Mouse (Mus musculus): ENCODE results near the gene Bcl11b. TPM values are rescaled to one million over a fixed set of nuclear protein-coding genes. Genes with fewer than 3 reads are reported as not detected.

Gene Bcl11b
- total and polyA plus RNA-seq, 3 experiments = not detected

GRCm38 (mm10) chr12:107981231-107981630, 22.2 kb downstream of the Bcl11b start:
- in situ Hi-C loops (cut with MboI; ENCODE audit: low pct_ligation_motif_present, low pct_unique_long_range_greater_than_20kb, low sequenced_read_pairs) (no loop called here), dilution Hi-C loops (cut with MboI; ENCODE audit: extremely low pct_ligation_motif_present, extremely low pct_unique_long_range_greater_than_20kb, low sequenced_read_pairs) (no loop called here)
- no peak for DNase-seq (ENCODE audit: extremely low read depth)
- TF ChIP-seq ETS1 (conservative IDR thresholded peaks at IDR 0.05; ENCODE audit: low read depth, low read length) (no peak), MXI1 (IDR thresholded peaks at IDR 0.05; ENCODE audit: low read depth, low read length) (no peak), SMC3 (IDR thresholded peaks at IDR 0.05; ENCODE audit: low read depth, low read length) (no peak), MEF2A (IDR thresholded peaks at IDR 0.05; ENCODE audit: borderline replicate concordance, low read depth, low read length) (no peak), CHD2 (IDR thresholded peaks at IDR 0.05; ENCODE audit: low read length) (no peak), CHD1 (IDR thresholded peaks at IDR 0.05; ENCODE audit: low read depth, low read length) (no peak), MAZ (IDR thresholded peaks at IDR 0.05; ENCODE audit: low read depth, low read length) (no peak), MYC (IDR thresholded peaks at IDR 0.05; ENCODE audit: low read depth, low read length) (no peak), TBP (conservative IDR thresholded peaks at IDR 0.05; ENCODE audit: low read depth, low read length) (no peak), RCOR1 (conservative IDR thresholded peaks at IDR 0.05; ENCODE audit: low read depth, low read length) (no peak), JUN (IDR thresholded peaks at IDR 0.05; ENCODE audit: insufficient read depth, low read depth, low read length) (no peak), KAT2A (IDR thresholded peaks at IDR 0.05; ENCODE audit: insufficient replicate concordance, low read length) (no peak), JUND (conservative IDR thresholded peaks at IDR 0.05; ENCODE audit: low read depth, low read length) (no peak), ZMIZ1 (IDR thresholded peaks at IDR 0.05; ENCODE audit: low read depth, low read length) (no peak), E2F4 (IDR thresholded peaks at IDR 0.05; ENCODE audit: insufficient replicate concordance, low read depth, low read length) (no peak)
- H3K4me3 ChIP-seq (replicated peaks in 1 of 3; ENCODE audit: low read depth in 2 of 3, low read length in 2 of 3, poor library complexity in 1 of 3) = no peak overlapping the region
- no peak overlapping the region for H3K27ac ChIP-seq (ENCODE audit: insufficient read depth, low read depth)
- no peaks in the 10 kb centered on the region for H3K4me1 ChIP-seq (ENCODE audit: control insufficient read depth in 1 of 2, insufficient read depth in 2 of 2)
- H3K27me3 ChIP-seq (replicated peaks) = no peaks in the 10 kb centered on the region
- H3K9ac ChIP-seq (ENCODE audit: insufficient read depth, low read depth) = no peak overlapping the region
- H3K36me3 ChIP-seq (replicated peaks in 1 of 2; ENCODE audit: control insufficient read depth in 1 of 2, insufficient read depth in 1 of 2, low read length in 1 of 2) = no peaks in the 10 kb centered on the region
- no peak overlapping the region for H3K4me2 ChIP-seq (ENCODE audit: insufficient read depth, low read depth, poor library complexity, severe bottlenecking)
- H3K79me2 ChIP-seq (replicated peaks; ENCODE audit: control insufficient read depth, extremely low read depth, insufficient read depth, poor library complexity, severe bottlenecking) = no peaks in the 10 kb centered on the region
- peaks cover 93% of the 10 kb centered on the region for H3K9me3 ChIP-seq (replicated peaks; ENCODE audit: low read length)

GRCm38 (mm10) chr12:107980261-107980961, 23.0 kb downstream of the Bcl11b start:
- no peaks in the 10 kb centered on the region for H3K4me1 ChIP-seq (ENCODE audit: control insufficient read depth in 1 of 2, insufficient read depth in 2 of 2)
- in situ Hi-C loops (cut with MboI; ENCODE audit: low pct_ligation_motif_present, low pct_unique_long_range_greater_than_20kb, low sequenced_read_pairs) = no loop called here
- H3K4me3 ChIP-seq (replicated peaks in 1 of 3; ENCODE audit: low read depth in 2 of 3, low read length in 2 of 3, poor library complexity in 1 of 3) = no peak overlapping the region
- DNase-seq (ENCODE audit: extremely low read depth) = no peak
- TF ChIP-seq SIN3A (IDR thresholded peaks at IDR 0.05; ENCODE audit: low read length) = no peak
- no peak for TF ChIP-seq ZMIZ1 (IDR thresholded peaks at IDR 0.05; ENCODE audit: low read depth, low read length)
- TF ChIP-seq CTCF (conservative IDR thresholded peaks at IDR 0.05 in 1 of 2, IDR thresholded peaks at IDR 0.05 in 1 of 2; ENCODE audit: low read depth in 2 of 2, low read length in 2 of 2) = no peak
- TF ChIP-seq GABPA (IDR thresholded peaks at IDR 0.05; ENCODE audit: insufficient replicate concordance, low read depth, low read length) = no peak
- dilution Hi-C loops (cut with MboI; ENCODE audit: extremely low pct_ligation_motif_present, extremely low pct_unique_long_range_greater_than_20kb, low sequenced_read_pairs) = no loop called here
- H3K4me2 ChIP-seq (ENCODE audit: insufficient read depth, low read depth, poor library complexity, severe bottlenecking) = no peak overlapping the region
- H3K27ac ChIP-seq (ENCODE audit: insufficient read depth, low read depth) = no peak overlapping the region
- H3K9me3 ChIP-seq (replicated peaks; ENCODE audit: low read length) = peaks cover 93% of the 10 kb centered on the region
- H3K9ac ChIP-seq (ENCODE audit: insufficient read depth, low read depth) = no peak overlapping the region
- no peaks in the 10 kb centered on the region for H3K79me2 ChIP-seq (replicated peaks; ENCODE audit: control insufficient read depth, extremely low read depth, insufficient read depth, poor library complexity, severe bottlenecking)
- H3K27me3 ChIP-seq (replicated peaks) = no peaks in the 10 kb centered on the region
- no peaks in the 10 kb centered on the region for H3K36me3 ChIP-seq (replicated peaks in 1 of 2; ENCODE audit: control insufficient read depth in 1 of 2, insufficient read depth in 1 of 2, low read length in 1 of 2)
